Mouse (Mus musculus) midbrain, embryonic 16.5 days (tissue): Measurements from ENCODE around the gene Klhl7. TPM values are rescaled to one million over a fixed set of nuclear protein-coding genes. Genes with fewer than 3 reads are reported as not detected.
A peak's percentile ranks its signal among the peaks of the same experiment; 100 is the strongest.

Experiments used
- ATAC-seq: fragments of 200-750 bp; cut with Nextera tagmentation; 2 replicates; pipeline ENCODE4 v1.8.0; 2017; ENCODE audit warnings: moderate TSS enrichment
- H3K27ac ChIP-seq: fragments of 300-500 bp; sonication (generic); 2 replicates; pipeline ENCODE4 v1.5.1; 2014; ENCODE audit warnings: mild to moderate bottlenecking, low read length, mixed read lengths
- H3K27me3 ChIP-seq: fragments of 300-500 bp; sonication (generic); 2 replicates; pipeline ENCODE4 v1.6.1; 2014; ENCODE audit warnings: low read depth, low read length, mixed read lengths; ENCODE audit not compliant: control insufficient read depth, insufficient read depth
- H3K36me3 ChIP-seq: fragments of 300-500 bp; sonication (generic); 2 replicates; pipeline ENCODE4 v1.6.1; 2014; ENCODE audit warnings: mild to moderate bottlenecking, low read length, moderate library complexity, mixed read lengths; ENCODE audit not compliant: control insufficient read depth, insufficient read depth
- H3K4me1 ChIP-seq: fragments of 300-500 bp; sonication (generic); 2 replicates; pipeline ENCODE4 v1.6.1; 2014; ENCODE audit warnings: mild to moderate bottlenecking, low read length, mixed read lengths; ENCODE audit not compliant: control insufficient read depth, insufficient read depth
- H3K4me2 ChIP-seq: fragments of 300-500 bp; sonication (generic); 2 replicates; pipeline ENCODE4 v1.6.1; 2014; ENCODE audit warnings: mild to moderate bottlenecking, low read length, mixed read lengths
- H3K4me3 ChIP-seq: fragments of 300-500 bp; sonication (generic); 2 replicates; pipeline ENCODE4 v1.5.1; 2014; ENCODE audit warnings: low read depth, mild to moderate bottlenecking, low read length, moderate library complexity, mixed read lengths
- H3K9ac ChIP-seq: fragments of 300-500 bp; sonication (generic); 2 replicates; pipeline ENCODE4 v1.6.1; 2014; ENCODE audit warnings: low read depth, low read length, mixed read lengths
- H3K9me3 ChIP-seq: fragments of 300-500 bp; sonication (generic); replicated peaks from 2 replicates; pipeline ENCODE4 v1.6.1; 2014; ENCODE audit warnings: mild to moderate bottlenecking, low read length, mixed read lengths; ENCODE audit not compliant: control insufficient read depth, poor library complexity, severe bottlenecking
- WGBS: fragments of 180-500 bp; shearing (Covaris S2); extraction: QIAGEN DNeasy Blood & Tissue Kit; methylation state at CpG from one replicate; pipeline ENCODE4 v1.1.7; 2014; 5-methylcytosine and 5-hydroxymethylcytosine counted together
- polyA plus RNA-seq: library from polyadenylated mRNA; unstranded; fragments of >200 nt; fragmentation: Nextera tagmentation; extraction: Ambion mirVana; gene quantifications from 2 replicates; pipeline ENCODE4 v1.2.1, GENCODE M21; 2015

Gene Klhl7
- polyA plus RNA-seq = 164 and 177 TPM in 2 replicates

DNA sequence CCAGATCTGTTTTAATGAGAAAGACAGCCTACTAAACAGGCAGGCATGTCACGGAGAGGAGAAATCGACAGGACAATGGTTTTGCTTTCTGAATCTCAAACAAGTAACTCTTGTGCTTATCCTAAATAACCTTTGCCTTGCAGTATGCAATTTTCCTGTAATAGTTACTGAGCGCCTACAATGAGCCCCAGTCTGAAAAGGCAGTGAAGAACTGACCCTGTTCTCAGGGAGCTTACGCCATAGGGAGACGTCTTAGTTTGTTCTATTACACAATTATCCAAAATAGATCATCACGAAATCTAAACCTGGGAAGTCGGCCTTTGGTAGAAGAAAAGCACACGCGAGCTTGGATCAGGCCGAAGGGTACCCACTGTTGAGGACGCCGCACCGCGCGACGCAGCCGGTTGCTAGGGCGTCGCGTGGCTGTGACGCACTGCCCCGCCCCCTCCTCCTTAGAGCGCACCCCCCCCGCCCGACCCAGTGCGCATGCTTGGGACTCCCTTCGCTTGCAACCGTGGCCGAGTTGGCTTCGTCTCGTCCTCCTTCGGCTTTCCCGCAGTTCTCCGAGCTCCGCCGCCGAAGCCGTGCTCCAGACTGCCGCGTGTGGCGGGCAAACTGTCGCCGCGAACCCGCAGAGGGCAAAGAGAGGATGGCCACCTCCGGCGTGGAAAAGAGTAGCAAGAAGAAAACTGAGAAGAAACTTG, at the start of gene Klhl7:
Gene Klhl7, plus strand, starts transcription at position 500 of the 704 bp plus-strand sequence.
- peak within 1 kb of the TSS; percentile 81 for H3K4me2 ChIP-seq
- peak within 1 kb of the TSS; percentile 80 for H3K9ac ChIP-seq
- no peaks in the 10 kb centered on the region for H3K27me3 ChIP-seq
- under 1% methylated on average over 47 of the region's 47 CpGs for WGBS
- ATAC-seq = peak; percentile 96
- peaks cover 33% of the 10 kb centered on the region for H3K4me1 ChIP-seq
- peak within 1 kb of the TSS; percentile 70 for H3K4me3 ChIP-seq
- no peaks in the 10 kb centered on the region for H3K9me3 ChIP-seq
- no peaks in the 10 kb centered on the region for H3K36me3 ChIP-seq
- peak within 1 kb of the TSS; percentile 95 for H3K27ac ChIP-seq

DNA sequence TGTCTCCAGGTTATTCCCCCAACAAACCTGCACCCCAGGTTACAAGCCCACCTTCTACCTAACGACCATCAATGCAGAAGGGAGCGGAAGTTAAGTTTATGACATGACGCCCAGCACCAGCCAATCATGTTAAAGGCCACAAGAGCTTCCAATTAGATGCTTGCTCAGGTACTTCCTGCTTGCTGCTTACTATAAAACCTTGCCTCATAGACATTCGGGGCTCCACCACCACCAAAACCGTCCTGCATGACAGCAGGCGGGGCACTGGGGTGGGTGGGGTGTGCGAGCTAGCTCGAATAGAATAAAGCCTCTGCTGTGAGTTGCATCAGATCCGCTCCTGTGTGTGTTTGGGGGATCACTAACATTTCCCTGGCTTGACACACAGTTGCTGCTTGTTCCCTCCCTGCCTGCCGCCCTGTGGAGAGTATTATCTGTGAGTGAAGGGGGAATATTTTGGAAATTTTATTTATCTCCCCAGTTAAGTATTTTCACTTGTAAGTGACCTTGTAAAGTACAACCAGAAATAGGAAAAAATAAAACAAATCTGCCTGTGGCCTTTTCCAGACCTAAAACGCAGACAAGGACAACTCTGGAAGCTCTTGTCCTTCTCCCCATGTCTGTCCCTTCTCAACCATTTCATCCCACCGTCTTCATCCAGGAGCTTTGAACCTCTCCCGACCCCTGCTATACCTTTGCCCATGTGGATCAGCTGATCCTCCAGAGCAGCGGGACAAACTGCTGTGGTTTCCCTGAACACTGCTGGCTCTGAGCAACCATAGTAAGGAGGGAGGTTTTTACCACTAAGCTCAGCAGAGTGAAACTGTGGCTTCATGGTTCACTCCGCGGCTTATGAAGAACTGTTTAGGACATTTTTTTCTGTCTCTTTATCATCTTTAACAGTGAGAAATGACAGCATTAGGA, 48.4 kb upstream of the Klhl7 start:
- Histone ChIP-seq H3K4me3 (no peak overlapping the region), H3K27me3 (no peaks in the 10 kb centered on the region), H3K9ac (no peak overlapping the region), H3K4me2 (no peak overlapping the region), H3K36me3 (no peaks in the 10 kb centered on the region), H3K27ac (no peak overlapping the region), H3K9me3 (no peaks in the 10 kb centered on the region; the same call in 1 of the 2 replicates), H3K4me1 (0 out of 2 replicates have a peak, but pooled peaks cover 2% of the 10 kb centered on the region)
- no peak for ATAC-seq
- WGBS = 67% methylated on average over 16 of the region's 16 CpGs

DNA sequence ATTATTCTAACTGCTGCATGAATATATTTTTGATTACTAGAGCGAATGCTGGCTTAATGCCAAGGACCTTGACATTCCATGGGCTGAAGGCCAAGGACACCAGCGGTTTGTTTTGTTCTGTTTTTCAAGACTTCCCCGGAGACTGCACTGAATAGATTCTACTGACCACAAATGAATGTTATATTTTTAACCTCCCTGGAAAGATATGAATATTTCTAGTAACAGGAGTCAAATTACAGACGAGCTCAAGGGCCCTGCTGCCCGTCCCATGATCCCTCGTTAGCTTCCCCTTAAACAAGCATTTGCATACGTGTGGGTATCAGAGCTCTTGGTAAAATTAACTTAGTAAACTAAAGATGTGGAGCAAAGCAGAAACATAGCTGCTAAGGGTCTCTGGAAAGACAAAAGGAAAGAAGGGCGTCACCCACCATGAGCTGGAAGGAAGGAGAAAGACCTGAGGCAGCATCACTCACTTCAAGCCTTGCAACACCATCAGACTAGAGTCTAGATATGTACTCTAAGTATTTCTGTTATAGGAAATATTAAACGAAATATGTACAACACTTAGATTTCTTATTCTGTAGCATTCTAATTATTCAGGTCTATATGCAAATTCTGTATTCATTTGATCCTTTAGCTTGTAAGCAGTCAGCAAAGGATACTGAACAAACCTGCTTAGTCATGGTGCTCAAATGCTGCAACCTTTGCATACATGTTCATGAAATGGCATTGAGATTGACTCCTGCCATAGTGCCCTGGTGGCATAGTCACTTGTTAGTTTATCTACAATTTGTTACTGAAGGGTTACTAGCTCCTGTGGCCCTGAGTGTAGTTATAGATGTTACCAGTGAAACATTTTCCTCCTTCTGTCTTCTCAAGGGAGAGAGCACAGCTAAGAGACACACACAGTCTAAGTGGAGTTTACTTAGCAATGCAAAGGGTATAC, 46.9 kb upstream of the Klhl7 start:
- H3K4me2 ChIP-seq = no peak overlapping the region
- no peak overlapping the region for H3K9ac ChIP-seq
- no peak for ATAC-seq
- no peaks in the 10 kb centered on the region; the same call in 1 of the 2 replicates for H3K9me3 ChIP-seq
- no peaks in the 10 kb centered on the region for H3K27me3 ChIP-seq
- H3K36me3 ChIP-seq = no peaks in the 10 kb centered on the region
- 0 out of 2 replicates have a peak, but pooled peaks cover 2% of the 10 kb centered on the region for H3K4me1 ChIP-seq
- no peak overlapping the region for H3K4me3 ChIP-seq
- no peak overlapping the region for H3K27ac ChIP-seq
- 40% methylated on average over 9 of the region's 9 CpGs for WGBS

DNA sequence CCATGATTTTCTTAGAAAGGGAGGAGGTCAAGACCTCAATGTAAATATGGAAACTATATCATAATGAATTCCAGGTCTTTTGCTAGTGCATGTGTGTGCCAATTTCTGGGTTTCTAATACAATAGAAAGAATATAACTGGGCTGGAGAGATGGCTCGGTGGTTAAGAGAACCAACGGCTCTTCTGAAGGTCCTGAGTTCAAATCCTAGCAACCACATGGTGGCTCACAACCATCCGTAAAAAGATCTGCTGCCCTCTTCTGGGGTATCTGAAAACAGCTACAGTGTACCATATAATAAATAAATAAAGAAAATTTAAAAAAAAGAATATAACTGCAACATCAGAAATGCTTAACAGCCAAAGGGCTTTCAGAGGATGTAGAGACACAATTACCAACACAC, 46.0 kb upstream of the Klhl7 start:
- Histone ChIP-seq H3K27me3 (no peaks in the 10 kb centered on the region), H3K36me3 (no peaks in the 10 kb centered on the region), H3K4me3 (no peak overlapping the region), H3K9me3 (no peaks in the 10 kb centered on the region; the same call in 1 of the 2 replicates), H3K4me1 (0 out of 2 replicates have a peak, but pooled peaks cover 2% of the 10 kb centered on the region), H3K4me2 (no peak overlapping the region), H3K27ac (no peak overlapping the region), H3K9ac (no peak overlapping the region)
- 95% methylated on average over 3 of the region's 3 CpGs for WGBS
- no peak for ATAC-seq

DNA sequence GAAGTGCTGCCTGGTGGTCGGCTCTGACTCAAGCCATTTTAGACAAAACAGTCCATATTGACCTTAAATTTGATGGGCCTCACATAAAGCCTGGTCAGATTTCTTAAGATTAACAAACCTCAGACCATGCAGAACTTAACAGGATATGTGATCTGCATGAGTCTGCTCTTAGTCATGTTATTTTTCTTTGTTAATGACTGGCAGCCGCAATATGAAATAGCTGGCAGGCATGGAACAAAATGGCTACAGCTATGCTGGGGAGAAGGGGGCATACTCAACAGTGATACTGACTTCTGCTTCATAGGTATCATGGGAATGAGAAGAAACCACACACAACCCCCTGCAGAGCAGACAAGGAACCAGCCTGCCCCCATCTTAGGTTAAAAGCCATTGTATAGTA, 43.5 kb upstream of the Klhl7 start:
- no peaks in the 10 kb centered on the region for H3K27me3 ChIP-seq
- 98% methylated on average over 2 of the region's 2 CpGs for WGBS
- H3K9ac ChIP-seq = no peak overlapping the region
- no peaks in the 10 kb centered on the region; the same call in 1 of the 2 replicates for H3K9me3 ChIP-seq
- H3K27ac ChIP-seq = no peak overlapping the region
- H3K36me3 ChIP-seq = no peaks in the 10 kb centered on the region
- H3K4me1 ChIP-seq = 0 out of 2 replicates have a peak, but pooled peaks cover 2% of the 10 kb centered on the region
- ATAC-seq = no peak
- H3K4me3 ChIP-seq = no peak overlapping the region
- no peak overlapping the region for H3K4me2 ChIP-seq

DNA sequence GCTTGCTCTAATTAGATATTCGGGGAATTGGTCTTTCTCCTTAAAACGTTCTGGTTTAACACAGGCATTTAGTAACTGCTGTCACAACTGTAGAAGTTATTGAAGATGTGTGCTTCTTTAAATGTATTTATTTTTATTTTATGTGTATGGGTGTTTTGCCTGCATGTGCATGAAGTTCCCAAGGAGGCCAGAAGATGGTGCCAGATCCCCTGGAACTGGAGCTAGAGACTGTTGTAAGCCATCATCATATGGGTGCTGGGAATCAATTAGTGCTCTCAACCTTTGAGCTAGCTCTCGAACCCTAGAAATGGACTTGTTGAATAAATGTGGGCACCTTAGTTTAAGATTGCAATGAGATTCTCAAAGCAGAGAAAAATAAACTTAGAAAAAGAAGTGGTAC, 42.8 kb upstream of the Klhl7 start:
- H3K9me3 ChIP-seq = no peaks in the 10 kb centered on the region; the same call in 1 of the 2 replicates
- WGBS = 79% methylated on average over 3 of the region's 3 CpGs
- H3K27me3 ChIP-seq = no peaks in the 10 kb centered on the region
- no peak overlapping the region for H3K9ac ChIP-seq
- no peak overlapping the region for H3K27ac ChIP-seq
- H3K4me1 ChIP-seq = 0 out of 2 replicates have a peak, but pooled peaks cover 2% of the 10 kb centered on the region
- no peak for ATAC-seq
- no peak overlapping the region for H3K4me3 ChIP-seq
- H3K36me3 ChIP-seq = no peaks in the 10 kb centered on the region
- H3K4me2 ChIP-seq = no peak overlapping the region

DNA sequence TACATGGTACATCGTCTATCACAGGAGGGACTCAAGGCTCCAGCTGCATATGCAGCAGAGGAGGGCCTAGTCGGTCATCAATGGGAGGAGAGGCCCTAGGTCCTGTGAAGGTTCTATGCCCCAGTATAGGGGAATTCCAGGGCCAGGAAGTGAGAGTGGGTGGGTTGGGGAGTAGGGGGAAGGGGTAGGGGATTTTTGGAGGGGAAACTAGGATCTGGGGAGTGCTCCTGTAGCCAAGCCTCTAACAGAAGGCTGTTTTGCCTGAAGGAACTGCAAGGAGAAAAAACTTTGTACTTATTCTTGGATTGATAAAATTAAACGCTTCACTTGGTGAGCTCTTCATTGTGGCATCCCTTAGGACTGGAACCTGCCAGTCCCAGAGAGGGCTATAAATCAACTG, 39.5 kb upstream of the Klhl7 start:
- Histone ChIP-seq H3K4me3 (no peak overlapping the region), H3K4me2 (no peak overlapping the region), H3K9me3 (no peaks in the 10 kb centered on the region; the same call in 1 of the 2 replicates), H3K36me3 (no peaks in the 10 kb centered on the region), H3K27me3 (no peaks in the 10 kb centered on the region), H3K27ac (no peak overlapping the region), H3K4me1 (no peaks in the 10 kb centered on the region), H3K9ac (no peak overlapping the region)
- whole genome bisulfite sequencing = 82% methylated on average over 3 of the region's 3 CpGs
- ATAC-seq = no peak

DNA sequence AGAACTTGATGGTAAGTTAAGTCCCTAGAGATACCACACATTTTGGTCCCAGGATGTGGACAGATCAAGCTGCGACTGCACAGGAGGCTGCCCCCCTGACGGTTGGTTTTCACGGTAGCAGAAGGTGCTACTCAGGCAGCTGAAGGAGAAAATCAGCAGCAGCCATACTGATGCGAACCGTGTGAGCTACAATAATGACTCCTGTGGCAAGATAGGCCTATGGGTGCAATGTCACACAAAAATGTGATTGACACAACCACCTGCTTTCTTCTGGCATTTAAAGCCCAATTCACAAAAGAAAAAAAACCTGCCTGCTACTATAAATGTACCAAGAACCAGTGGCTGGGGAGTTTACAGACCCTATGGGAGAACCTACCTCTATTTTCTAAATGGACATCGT, 37.4 kb upstream of the Klhl7 start:
- Histone ChIP-seq H3K9me3 (no peaks in the 10 kb centered on the region), H3K27ac (no peak overlapping the region), H3K4me1 (no peaks in the 10 kb centered on the region), H3K4me2 (no peak overlapping the region), H3K4me3 (no peak overlapping the region), H3K27me3 (no peaks in the 10 kb centered on the region), H3K9ac (no peak overlapping the region), H3K36me3 (no peaks in the 10 kb centered on the region)
- 86% methylated on average over 6 of the region's 6 CpGs for WGBS
- ATAC-seq = no peak
